Mouse (Mus musculus) CH12.LX (cell line): ENCODE results near the gene Tbx10.
"Not testable (repeated sequence)": the region's sequence is repeated elsewhere in the genome, so short reads cannot be mapped to it uniquely, and the experiment has no call there.

Source experiments
- NRF1 ChIP-seq: IDR thresholded peaks from 2 replicates; pipeline ENCODE4 v1.6.1; 2014; ENCODE audit warnings: low read depth, mild to moderate bottlenecking, inconsistent platforms, low read length, improper control_type of control experiment, moderate library complexity
- POLR2A ChIP-seq: IDR thresholded peaks from 2 replicates; pipeline ENCODE4 v1.6.1; 2011; ENCODE audit warnings: low read depth, mild to moderate bottlenecking, improper control_type of control experiment, low read length
- TCF12 ChIP-seq: IDR thresholded peaks from 2 replicates; pipeline ENCODE4 v1.6.1; 2014; ENCODE audit warnings: low read depth, mild to moderate bottlenecking, inconsistent platforms, low read length, improper control_type of control experiment

DNA sequence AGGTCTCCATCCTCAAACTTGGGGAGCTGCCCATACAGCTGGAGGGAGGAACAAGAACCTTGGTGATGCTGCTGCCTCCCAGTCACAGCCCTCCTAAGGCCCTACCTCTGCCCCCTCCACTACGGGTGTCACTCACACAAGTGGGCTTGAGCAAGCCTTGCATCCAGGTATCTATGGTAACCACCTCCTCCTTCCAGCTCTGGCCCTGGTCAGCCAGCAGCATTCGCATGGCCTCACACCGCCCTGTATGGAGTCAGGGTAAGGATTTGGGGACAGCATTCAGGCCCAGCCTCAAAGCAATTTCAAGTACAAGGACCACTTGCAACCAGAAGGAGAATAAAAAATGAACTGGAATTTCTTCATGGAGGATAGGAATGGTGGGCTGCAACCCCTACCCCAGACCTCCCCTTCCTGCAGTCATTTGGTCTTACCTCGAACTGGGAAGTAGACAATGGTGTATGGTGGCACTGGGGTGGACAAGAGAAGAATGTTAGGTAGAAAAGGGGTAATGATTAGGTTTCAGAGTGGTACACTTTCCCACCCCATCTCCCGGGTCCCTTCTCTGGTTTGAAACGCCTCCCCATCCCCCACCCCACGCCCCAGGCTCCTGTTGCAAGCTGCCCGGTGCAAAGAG is 44.7 kb downstream of the Tbx10 start:
- not testable (repeated sequence) for TF ChIP-seq TCF12, POLR2A, NRF1
